Mouse (Mus musculus): ENCODE data around the gene Baiap2l2. TPM values are rescaled to one million over a fixed set of nuclear protein-coding genes. Genes with fewer than 3 reads are reported as not detected.

The Baiap2l2 gene
- polyA plus RNA-seq (2014; fragmentation: Illumina TruSeq; extraction: RNeasy Lipid Tissue Mini Kit (QIAGEN cat#74804); ENCODE audit: low read depth, low replicate concordance), result not detected

GRCm38 (mm10) chr15:79285399-79285798, at the start of gene Baiap2l2:
TSS of gene Baiap2l2 (minus strand) at chr15:79285537.

GRCm38 (mm10) chr15:79328058-79328938, 43.0 kb upstream of the Baiap2l2 start, which contains the start of gene Pla2g6:
TSS of gene Pla2g6 (minus strand) at chr15:79328390.

GRCm38 (mm10) chr15:79254661-79255060, 30.7 kb downstream of the Baiap2l2 start, which contains the start of gene Slc16a8:
TSS of gene Slc16a8 (minus strand) at chr15:79254761.

GRCm38 (mm10) chr15:79229058-79229821, 56.1 kb downstream of the Baiap2l2 start, which contains the start of the genes Pick1 and Gm49486:
TSS of gene Pick1 (plus strand) at chr15:79229173.
TSS of gene Gm49486 (plus strand) at chr15:79229391.

Other genes with a start within 250 kb of the Baiap2l2 start
- gene Galr3, start 243.7 kb downstream of the Baiap2l2 start, polyA plus RNA-seq (2014; fragmentation: Illumina TruSeq; extraction: RNeasy Lipid Tissue Mini Kit (QIAGEN cat#74804); ENCODE audit: low read depth, low replicate concordance), result not detected
- 16.7 TPM for gene Ankrd54, start 222.6 kb downstream of the Baiap2l2 start, polyA plus RNA-seq (2014; fragmentation: Illumina TruSeq; extraction: RNeasy Lipid Tissue Mini Kit (QIAGEN cat#74804); ENCODE audit: low read depth, low replicate concordance)
- gene Eif3l, start 210.4 kb downstream of the Baiap2l2 start, polyA plus RNA-seq (2014; fragmentation: Illumina TruSeq; extraction: RNeasy Lipid Tissue Mini Kit (QIAGEN cat#74804); ENCODE audit: low read depth, low replicate concordance), result 67.2 TPM
- 14.5 TPM for gene Micall1, start 176.6 kb downstream of the Baiap2l2 start, polyA plus RNA-seq (2014; fragmentation: Illumina TruSeq; extraction: RNeasy Lipid Tissue Mini Kit (QIAGEN cat#74804); ENCODE audit: low read depth, low replicate concordance)
- gene Polr2f, start 144.5 kb downstream of the Baiap2l2 start, polyA plus RNA-seq (2014; fragmentation: Illumina TruSeq; extraction: RNeasy Lipid Tissue Mini Kit (QIAGEN cat#74804); ENCODE audit: low read depth, low replicate concordance), result not detected
- gene 1700088E04Rik, start 144.3 kb downstream of the Baiap2l2 start, polyA plus RNA-seq (2014; fragmentation: Illumina TruSeq; extraction: RNeasy Lipid Tissue Mini Kit (QIAGEN cat#74804); ENCODE audit: low read depth, low replicate concordance), result 20.5 TPM
- gene Sox10, start 120.3 kb downstream of the Baiap2l2 start, polyA plus RNA-seq (2014; fragmentation: Illumina TruSeq; extraction: RNeasy Lipid Tissue Mini Kit (QIAGEN cat#74804); ENCODE audit: low read depth, low replicate concordance), result not detected
- gene Pick1, start 56.4 kb downstream of the Baiap2l2 start, polyA plus RNA-seq (2014; fragmentation: Illumina TruSeq; extraction: RNeasy Lipid Tissue Mini Kit (QIAGEN cat#74804); ENCODE audit: low read depth, low replicate concordance), result 24.5 TPM
- gene Gm49486, start 56.1 kb downstream of the Baiap2l2 start, polyA plus RNA-seq (2014; fragmentation: Illumina TruSeq; extraction: RNeasy Lipid Tissue Mini Kit (QIAGEN cat#74804); ENCODE audit: low read depth, low replicate concordance), result 1.6 TPM
- gene Slc16a8, start 30.8 kb downstream of the Baiap2l2 start, polyA plus RNA-seq (2014; fragmentation: Illumina TruSeq; extraction: RNeasy Lipid Tissue Mini Kit (QIAGEN cat#74804); ENCODE audit: low read depth, low replicate concordance), result not detected
- gene Pla2g6, start 42.9 kb upstream of the Baiap2l2 start, polyA plus RNA-seq (2014; fragmentation: Illumina TruSeq; extraction: RNeasy Lipid Tissue Mini Kit (QIAGEN cat#74804); ENCODE audit: low read depth, low replicate concordance), result 3.3 TPM
- gene Maff, start 61.1 kb upstream of the Baiap2l2 start, polyA plus RNA-seq (2014; fragmentation: Illumina TruSeq; extraction: RNeasy Lipid Tissue Mini Kit (QIAGEN cat#74804); ENCODE audit: low read depth, low replicate concordance), result 0.67 TPM
- gene Tmem184b, start 118.0 kb upstream of the Baiap2l2 start, polyA plus RNA-seq (2014; fragmentation: Illumina TruSeq; extraction: RNeasy Lipid Tissue Mini Kit (QIAGEN cat#74804); ENCODE audit: low read depth, low replicate concordance), result 0.64 TPM
- gene Csnk1e, start 170.0 kb upstream of the Baiap2l2 start, polyA plus RNA-seq (2014; fragmentation: Illumina TruSeq; extraction: RNeasy Lipid Tissue Mini Kit (QIAGEN cat#74804); ENCODE audit: low read depth, low replicate concordance), result 1.2 TPM
- not detected for gene Kcnj4, start 219.7 kb upstream of the Baiap2l2 start, polyA plus RNA-seq (2014; fragmentation: Illumina TruSeq; extraction: RNeasy Lipid Tissue Mini Kit (QIAGEN cat#74804); ENCODE audit: low read depth, low replicate concordance)
- gene Kdelr3, start 230.9 kb upstream of the Baiap2l2 start, polyA plus RNA-seq (2014; fragmentation: Illumina TruSeq; extraction: RNeasy Lipid Tissue Mini Kit (QIAGEN cat#74804); ENCODE audit: low read depth, low replicate concordance), result 1.4 TPM